Mouse (Mus musculus): ENCODE data around the gene Arhgef17. TPM values are rescaled to one million over a fixed set of nuclear protein-coding genes. Genes with fewer than 3 reads are reported as not detected.

Arhgef17 gene
- total RNA-seq, 1 experiment: 23.2 TPM

DNA sequence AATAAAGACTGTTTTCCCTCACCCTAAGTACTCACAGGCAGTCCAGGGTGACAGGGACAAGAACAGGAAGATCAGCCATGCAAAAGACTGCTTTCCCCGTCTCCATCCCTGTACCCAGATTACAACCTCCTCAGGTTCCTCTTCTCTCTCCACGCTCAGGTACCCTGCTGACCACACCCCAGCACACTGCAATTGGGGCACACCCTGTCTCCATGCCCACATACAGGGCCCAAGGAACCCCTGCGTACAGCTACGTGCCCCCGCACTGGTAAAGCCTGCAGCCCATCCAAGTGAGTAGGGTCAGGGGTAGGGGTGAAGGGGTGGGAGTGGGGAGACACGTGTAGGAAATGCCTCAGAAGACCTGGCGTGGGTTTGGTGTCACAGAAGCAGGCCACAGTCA, 96.7 kb downstream of the Arhgef17 start:
- Histone ChIP-seq H3K27ac (ENCODE audit: insufficient read depth, low read depth, low read length, poor library complexity, severe bottlenecking) (no peak overlapping the region), H3K9ac (ENCODE audit: insufficient read depth, low read depth, low read length, poor library complexity, severe bottlenecking) (no peak overlapping the region), H3K4me1 (ENCODE audit: control insufficient read depth in 2 of 2, insufficient read depth in 2 of 2, low read length in 2 of 2, poor library complexity in 1 of 2) (no peaks in the 10 kb centered on the region), H3K36me3 (ENCODE audit: control insufficient read depth, insufficient read depth, low read length, poor library complexity, severe bottlenecking) (peaks cover 19% of the 10 kb centered on the region), H3K9me3 (ENCODE audit: control insufficient read depth, insufficient read depth, low read depth, low read length) (no peaks in the 10 kb centered on the region), H3K4me3 (ENCODE audit: insufficient read depth in 1 of 2, low read depth in 1 of 2, low read length in 2 of 2, poor library complexity in 1 of 2, severe bottlenecking in 1 of 2) (no peak overlapping the region)
- DNase-seq (ENCODE audit: low read depth, low spot score): no peak
- TF ChIP-seq HCFC1 (IDR thresholded peaks at IDR 0.05; ENCODE audit: borderline replicate concordance, insufficient read depth, low read length): no peak
- in situ Hi-C loops (cut with MboI; ENCODE audit: low sequenced_read_pairs in 2 of 2, unreplicated experiment in 2 of 2): no loop called here

- H3K36me3 ChIP-seq (ENCODE audit: control insufficient read depth, insufficient read depth, low read length, poor library complexity, severe bottlenecking): peaks cover 19% of the 10 kb centered on the region
- DNase-seq (ENCODE audit: low read depth, low spot score): no peak
- in situ Hi-C loops (cut with MboI; ENCODE audit: low sequenced_read_pairs in 2 of 2, unreplicated experiment in 2 of 2): no loop called here
- H3K4me3 ChIP-seq (ENCODE audit: insufficient read depth in 1 of 2, low read depth in 1 of 2, low read length in 2 of 2, poor library complexity in 1 of 2, severe bottlenecking in 1 of 2): no peak overlapping the region
- no peaks in the 10 kb centered on the region for H3K9me3 ChIP-seq (ENCODE audit: control insufficient read depth, insufficient read depth, low read depth, low read length)
- H3K4me1 ChIP-seq (ENCODE audit: control insufficient read depth in 2 of 2, insufficient read depth in 2 of 2, low read length in 2 of 2, poor library complexity in 1 of 2): no peaks in the 10 kb centered on the region
- no peak overlapping the region for H3K27ac ChIP-seq (ENCODE audit: insufficient read depth, low read depth, low read length, poor library complexity, severe bottlenecking)
- TF ChIP-seq CHD2 (IDR thresholded peaks at IDR 0.05; ENCODE audit: low read depth, low read length) (no peak), MAFK (IDR thresholded peaks at IDR 0.05; ENCODE audit: insufficient read depth, low read depth, low read length) (no peak), ZNF384 (IDR thresholded peaks at IDR 0.05; ENCODE audit: low read depth, low read length) (no peak), ZC3H11A (IDR thresholded peaks at IDR 0.05; ENCODE audit: borderline replicate concordance, low read depth, low read length) (no peak), HCFC1 (IDR thresholded peaks at IDR 0.05; ENCODE audit: borderline replicate concordance, insufficient read depth, low read length) (no peak)
- H3K9ac ChIP-seq (ENCODE audit: insufficient read depth, low read depth, low read length, poor library complexity, severe bottlenecking): no peak overlapping the region
Measured at GRCm38 (mm10) chr7:100833859-100834258, 98.0 kb downstream of the Arhgef17 start.

DNA sequence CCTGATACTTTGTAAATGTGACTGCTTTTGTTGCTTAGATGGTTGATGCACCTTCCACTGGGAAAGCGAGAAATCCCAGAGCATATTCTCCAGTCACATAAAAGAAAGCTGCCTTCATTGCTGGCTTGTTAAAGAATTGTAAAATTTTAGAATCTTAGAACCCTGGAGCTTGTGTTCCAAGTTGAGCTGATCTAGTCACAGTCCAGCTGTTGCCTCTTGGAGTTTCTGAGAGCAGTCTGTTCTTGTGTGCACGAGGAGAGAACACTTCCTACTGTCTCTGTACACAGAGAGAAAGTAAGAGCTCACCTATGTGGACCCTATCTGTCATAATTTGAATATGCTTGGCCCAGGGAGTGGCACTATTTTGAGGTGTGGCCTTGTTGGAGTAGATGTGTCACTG, 103.4 kb downstream of the Arhgef17 start:
- TF ChIP-seq CHD2 (IDR thresholded peaks at IDR 0.05; ENCODE audit: low read depth, low read length): no peak
- no peak for TF ChIP-seq HCFC1 (IDR thresholded peaks at IDR 0.05; ENCODE audit: borderline replicate concordance, insufficient read depth, low read length)
- no peak for TF ChIP-seq ZC3H11A (IDR thresholded peaks at IDR 0.05; ENCODE audit: borderline replicate concordance, low read depth, low read length)
- no peak for TF ChIP-seq ZNF384 (IDR thresholded peaks at IDR 0.05; ENCODE audit: low read depth, low read length)
- TF ChIP-seq MAFK (IDR thresholded peaks at IDR 0.05; ENCODE audit: insufficient read depth, low read depth, low read length): no peak
- H3K4me3 ChIP-seq (ENCODE audit: insufficient read depth in 1 of 2, low read depth in 1 of 2, low read length in 2 of 2, poor library complexity in 1 of 2, severe bottlenecking in 1 of 2): no peak overlapping the region
- DNase-seq (ENCODE audit: low read depth, low spot score): no peak
- peaks cover 7% of the 10 kb centered on the region for H3K36me3 ChIP-seq (ENCODE audit: control insufficient read depth, insufficient read depth, low read length, poor library complexity, severe bottlenecking)
- no peak overlapping the region for H3K9ac ChIP-seq (ENCODE audit: insufficient read depth, low read depth, low read length, poor library complexity, severe bottlenecking)
- no peaks in the 10 kb centered on the region for H3K9me3 ChIP-seq (ENCODE audit: control insufficient read depth, insufficient read depth, low read depth, low read length)
- H3K27ac ChIP-seq (ENCODE audit: insufficient read depth, low read depth, low read length, poor library complexity, severe bottlenecking): no peak overlapping the region
- no peaks in the 10 kb centered on the region for H3K4me1 ChIP-seq (ENCODE audit: control insufficient read depth in 2 of 2, insufficient read depth in 2 of 2, low read length in 2 of 2, poor library complexity in 1 of 2)
- in situ Hi-C loops (cut with MboI; ENCODE audit: low sequenced_read_pairs in 2 of 2, unreplicated experiment in 2 of 2): no loop called here

DNA sequence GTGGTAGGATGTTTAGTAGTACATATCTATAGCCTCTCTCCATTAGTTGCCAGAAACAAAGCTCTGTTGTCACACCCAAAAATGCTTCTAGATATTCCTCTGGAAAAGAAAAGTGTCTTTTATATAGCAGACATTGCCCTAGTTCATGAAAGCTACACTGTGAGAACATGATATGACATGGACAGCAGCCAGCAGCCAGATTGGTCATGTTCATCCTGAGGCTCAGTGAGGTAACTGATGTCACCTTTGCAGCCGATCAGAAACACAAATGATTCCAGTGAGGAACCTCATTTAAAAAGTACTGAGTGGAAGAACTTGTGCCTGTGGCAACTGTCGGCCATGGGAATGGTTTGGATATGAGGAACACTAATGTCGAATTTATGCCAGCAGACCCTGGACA, 107.2 kb downstream of the Arhgef17 start:
- Histone ChIP-seq H3K4me3 (ENCODE audit: insufficient read depth in 1 of 2, low read depth in 1 of 2, low read length in 2 of 2, poor library complexity in 1 of 2, severe bottlenecking in 1 of 2) (no peak overlapping the region), H3K27ac (ENCODE audit: insufficient read depth, low read depth, low read length, poor library complexity, severe bottlenecking) (no peak overlapping the region), H3K36me3 (ENCODE audit: control insufficient read depth, insufficient read depth, low read length, poor library complexity, severe bottlenecking) (peaks cover 5% of the 10 kb centered on the region), H3K9me3 (ENCODE audit: control insufficient read depth, insufficient read depth, low read depth, low read length) (peaks cover 2% of the 10 kb centered on the region; the same call in 1 of the 2 replicates), H3K4me1 (ENCODE audit: control insufficient read depth in 2 of 2, insufficient read depth in 2 of 2, low read length in 2 of 2, poor library complexity in 1 of 2) (no peaks in the 10 kb centered on the region; a peak in 1 of 4 replicates), H3K9ac (ENCODE audit: insufficient read depth, low read depth, low read length, poor library complexity, severe bottlenecking) (no peak overlapping the region)
- DNase-seq (ENCODE audit: low read depth, low spot score): no peak
- TF ChIP-seq ZNF384 (IDR thresholded peaks at IDR 0.05; ENCODE audit: low read depth, low read length) (no peak), HCFC1 (IDR thresholded peaks at IDR 0.05; ENCODE audit: borderline replicate concordance, insufficient read depth, low read length) (no peak), ZC3H11A (IDR thresholded peaks at IDR 0.05; ENCODE audit: borderline replicate concordance, low read depth, low read length) (no peak), MAFK (IDR thresholded peaks at IDR 0.05; ENCODE audit: insufficient read depth, low read depth, low read length) (no peak), CHD2 (IDR thresholded peaks at IDR 0.05; ENCODE audit: low read depth, low read length) (no peak)
- in situ Hi-C loops (cut with MboI; ENCODE audit: low sequenced_read_pairs in 2 of 2, unreplicated experiment in 2 of 2): no loop called here

Other genes with a start within 250 kb of the Arhgef17 start
- 19.1 and 21.1 TPM in 2 replicates for gene Fam168a, start 225.5 kb downstream of the Arhgef17 start, total RNA-seq (2012; rRNA removed)
- gene Relt, start 68.7 kb downstream of the Arhgef17 start, total RNA-seq (2012; rRNA removed): 16.1 and 19.1 TPM in 2 replicates
- 0.45 and 0.95 TPM in 2 replicates for gene P2ry6, start 42.5 kb upstream of the Arhgef17 start, total RNA-seq (2012; rRNA removed)
- gene P2ry2, start 80.8 kb upstream of the Arhgef17 start, total RNA-seq (2012; rRNA removed): 2.3 and 2.8 TPM in 2 replicates
- gene Fchsd2, start 160.8 kb upstream of the Arhgef17 start, total RNA-seq (2012; rRNA removed): 10.7 and 11.1 TPM in 2 replicates